Mouse (Mus musculus): Measurements from ENCODE around the gene Vmn2r105.

Gene Vmn2r105

DNA sequence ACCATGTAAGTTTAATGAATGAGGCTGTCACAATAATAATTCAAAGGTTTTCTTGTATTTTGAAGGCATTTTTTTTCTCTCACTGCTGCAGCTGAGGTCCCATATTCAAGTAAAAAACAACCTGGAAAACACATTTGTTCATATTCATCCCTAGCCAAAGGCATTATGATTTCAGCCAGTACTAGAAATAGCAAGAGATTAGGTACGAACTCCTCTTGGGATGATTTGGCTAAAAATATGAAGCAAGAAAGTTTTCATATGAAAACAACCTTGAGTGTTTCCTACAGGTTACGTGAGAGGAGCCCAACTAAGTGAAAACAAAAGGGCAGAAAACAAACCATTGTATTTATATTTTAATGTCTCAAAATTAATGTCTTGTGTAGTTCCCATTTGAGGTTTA is at the start of gene Vmn2r105:
Gene Vmn2r105 (minus strand): TSS at position 101 of the 400 bp plus-strand sequence.
- no peak for DNase-seq (ENCODE audit: low read depth, low spot score)

DNA sequence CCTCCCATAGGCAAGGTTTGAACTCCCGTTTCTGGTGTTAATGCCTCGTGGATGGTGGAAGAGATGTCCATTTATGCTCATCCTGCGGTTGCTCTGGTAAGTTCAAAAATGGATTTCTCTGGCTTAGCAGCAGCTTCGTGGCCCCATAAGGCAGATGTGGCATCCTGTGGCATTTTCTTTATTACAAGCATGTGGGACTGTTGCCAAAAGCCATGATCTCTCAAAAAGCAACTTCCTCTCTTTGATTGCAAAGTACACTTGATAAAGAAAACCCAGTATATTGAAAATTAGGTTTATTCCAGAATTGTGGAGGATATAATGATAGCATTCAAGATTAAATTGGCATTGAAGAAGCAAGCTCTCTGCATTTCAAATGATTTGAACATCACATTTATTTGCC is 20.7 kb upstream of the Vmn2r105 start:
- DNase-seq (ENCODE audit: low read depth, low spot score) = no peak

DNA sequence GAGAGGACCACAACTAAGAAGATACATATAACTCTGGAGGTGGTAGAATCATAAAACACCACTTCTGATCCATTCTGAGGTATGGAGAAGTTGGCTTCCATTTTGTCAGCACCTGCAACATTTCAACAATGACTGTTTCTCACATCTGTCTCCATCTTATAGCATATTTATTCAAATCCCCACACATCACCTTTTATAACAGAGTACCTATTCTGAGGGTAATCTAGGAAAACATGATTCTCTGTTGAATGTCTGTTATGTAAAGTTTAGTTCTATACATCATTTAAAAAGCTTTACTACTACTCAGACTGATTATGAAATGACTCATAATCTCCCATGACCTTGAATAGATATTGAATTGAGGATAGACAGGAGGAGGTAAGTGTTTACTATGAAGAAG is 51.9 kb downstream of the Vmn2r105 start, which contains the start of gene Fpr-rs6:
Gene Fpr-rs6 (minus strand): TSS at position 101 of the 400 bp plus-strand sequence.
- DNase-seq (ENCODE audit: low read depth, low spot score) = no peak
